Mouse (Mus musculus) erythroid progenitor cell, adult 5-6 weeks (primary cell): Measurements from ENCODE around the gene Slc22a3. TPM values are rescaled to one million over a fixed set of nuclear protein-coding genes. Genes with fewer than 3 reads are reported as not detected.

Experiments
- ATAC-seq: replicated peaks from 2 replicates; pipeline ENCODE4 v1.8.0; 2016; ENCODE audit warnings: moderate number of reproducible peaks, mild to moderate bottlenecking, moderate TSS enrichment, inconsistent platforms; ENCODE audit not compliant: poor library complexity, low FRiP score, severe bottlenecking
- total RNA-seq, 2 experiments: library from RNA; stranded (forward) in 1 of 2; stranded (reverse) in 1 of 2; fragments of 150-400 nt in 1 of 2; fragments of 186-747, 209-891 nt in 1 of 2; gene quantifications; 2 replicates each; pipeline versions ENCODE4 v1.2.3 to v1.2.4; 2015 to 2017; ENCODE audit warnings: low replicate concordance in 2 of 2

Gene Slc22a3
- total RNA-seq (2015; ENCODE audit: low replicate concordance) = 1.3 TPM in 1 of 2 replicates, not detected in the other
- 0.64 TPM in 1 of 2 replicates, not detected in the other for total RNA-seq (2017; ENCODE audit: low replicate concordance)

DNA sequence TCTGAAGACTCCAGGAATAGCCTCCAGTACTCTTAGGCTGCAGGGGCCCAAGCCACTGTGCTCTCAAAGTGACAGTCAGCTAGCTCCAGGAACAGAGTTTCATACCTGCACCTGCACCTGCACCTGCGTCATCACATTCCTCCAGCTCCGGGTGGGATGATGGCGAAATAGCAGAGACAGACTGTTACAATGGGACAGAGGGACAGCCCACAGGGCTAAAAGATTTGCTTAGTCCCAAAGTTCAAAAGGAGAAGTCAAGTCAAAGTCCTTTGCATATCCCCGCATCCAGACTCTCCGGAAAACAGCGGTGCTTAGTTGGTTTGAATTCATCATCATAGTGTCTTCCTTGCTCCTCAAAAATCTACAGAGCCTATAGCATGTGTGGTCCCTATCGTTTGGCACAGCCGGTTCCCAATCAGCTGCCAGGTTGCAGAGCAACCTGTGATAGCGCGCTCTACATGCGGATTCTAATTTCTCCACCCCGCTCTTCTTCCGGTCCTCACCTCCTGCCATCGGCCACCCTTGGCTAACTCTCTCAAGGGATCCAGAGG, at the start of gene Slc22a3:
Slc22a3 (minus strand) TSS at position 51 of the 551 bp plus-strand sequence.
- no peak for ATAC-seq

DNA sequence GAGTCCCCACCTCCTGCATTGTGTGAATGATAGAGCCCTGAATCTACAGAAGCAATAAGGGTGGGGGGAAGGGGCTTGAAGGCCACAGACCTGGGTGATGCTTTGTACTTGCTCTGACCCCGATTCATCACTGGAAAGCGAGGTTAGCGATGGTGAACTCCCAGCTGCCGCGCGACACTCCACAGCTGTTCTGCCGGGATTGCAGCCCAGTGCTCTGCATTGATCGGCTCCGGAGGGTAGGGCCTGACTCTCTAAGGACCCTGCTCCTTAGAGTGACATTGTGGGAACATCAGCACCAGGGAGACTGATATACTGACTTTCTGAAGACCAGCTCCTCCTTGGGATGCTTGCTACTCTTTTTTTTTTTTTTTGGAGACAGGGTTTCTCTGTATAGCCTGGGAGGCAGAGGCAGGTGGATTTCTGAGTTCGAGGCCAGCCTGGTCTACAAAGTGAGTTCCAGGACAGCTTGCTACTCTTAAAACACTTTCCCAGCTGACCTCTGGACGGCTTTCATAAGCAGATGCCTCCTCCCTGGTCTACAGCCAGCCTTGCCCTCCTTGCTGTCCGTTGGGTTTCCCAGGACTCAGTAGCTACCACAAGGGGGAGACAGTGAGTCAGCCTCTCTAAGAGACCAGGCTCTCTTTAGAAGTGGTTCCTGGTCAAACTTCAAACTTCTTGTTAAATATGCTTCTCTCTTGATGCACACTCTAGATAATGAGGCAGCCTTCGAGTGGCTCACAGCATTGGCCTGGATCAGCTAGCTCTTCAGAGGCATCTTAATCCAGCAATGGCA, 27.0 kb upstream of the Slc22a3 start:
- ATAC-seq = peak; percentile 62; the same call in 1 of the 2 replicates

DNA sequence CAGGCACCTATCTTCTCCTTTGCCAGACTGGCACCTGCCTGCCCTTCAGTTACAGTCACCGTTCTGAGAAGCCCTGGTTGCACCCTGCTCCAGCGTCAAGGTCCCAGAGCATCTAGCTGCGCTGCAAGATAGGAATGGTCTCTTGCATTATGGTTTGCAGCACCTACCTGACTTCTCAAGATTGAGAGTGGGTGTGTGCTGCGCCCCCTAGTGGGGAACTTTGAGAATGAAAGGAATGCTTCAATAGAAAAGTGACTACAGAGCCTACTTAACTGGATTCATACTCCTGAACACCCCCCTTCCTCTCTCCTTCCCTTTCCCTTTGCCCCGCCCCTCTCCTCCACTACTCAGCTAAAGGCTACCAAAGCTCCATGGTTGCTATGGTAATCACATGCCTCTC, 24.6 kb upstream of the Slc22a3 start:
- no peak for ATAC-seq

DNA sequence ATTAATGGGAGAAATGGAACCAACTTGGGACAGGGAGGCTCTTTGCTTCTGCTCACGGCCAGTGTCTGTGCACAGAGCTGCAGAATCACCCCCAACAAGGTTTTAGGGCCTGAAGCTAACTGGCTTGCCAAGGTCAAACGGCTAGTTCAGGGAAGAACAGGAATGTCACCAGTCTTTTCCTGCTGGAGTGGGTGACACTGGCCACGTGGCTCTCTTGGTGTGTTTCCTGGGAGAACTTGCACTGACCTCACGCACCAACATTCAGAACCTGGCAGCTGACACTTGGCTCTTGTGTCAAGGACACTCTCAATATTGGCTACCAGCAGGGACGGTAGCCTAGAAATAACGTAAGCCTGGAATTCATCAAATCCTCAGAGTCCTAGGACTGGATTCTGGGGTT, 22.6 kb upstream of the Slc22a3 start:
- no peak for ATAC-seq

DNA sequence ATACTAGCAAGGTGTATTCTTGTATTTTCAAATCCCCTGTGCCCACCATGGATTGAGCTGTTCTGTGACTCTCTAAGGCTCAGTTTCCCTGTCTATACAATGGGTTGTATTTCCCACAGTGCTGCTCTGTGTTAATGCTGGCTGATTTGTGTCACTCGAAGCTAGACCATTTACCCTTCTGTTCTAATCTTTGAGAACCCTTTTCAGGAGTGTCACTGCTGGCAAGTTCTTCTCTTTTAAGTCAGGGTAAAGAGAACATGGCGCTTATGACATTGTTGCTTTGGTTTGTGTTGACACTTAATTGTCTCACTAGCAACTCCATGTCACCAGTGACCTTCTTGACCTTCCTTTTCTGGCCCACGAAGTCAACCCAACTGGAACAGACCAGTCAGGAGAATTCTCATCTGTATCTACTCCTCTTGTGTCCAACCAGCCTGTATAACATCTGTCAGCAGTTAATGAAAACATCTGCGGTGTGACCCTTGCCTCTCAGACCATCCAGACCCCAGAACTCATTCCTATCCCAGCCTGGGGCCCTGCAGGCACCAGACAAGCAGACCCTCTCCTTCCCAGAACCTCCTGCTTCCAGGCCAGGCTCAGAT, 22.0 kb upstream of the Slc22a3 start:
- no peak for ATAC-seq

DNA sequence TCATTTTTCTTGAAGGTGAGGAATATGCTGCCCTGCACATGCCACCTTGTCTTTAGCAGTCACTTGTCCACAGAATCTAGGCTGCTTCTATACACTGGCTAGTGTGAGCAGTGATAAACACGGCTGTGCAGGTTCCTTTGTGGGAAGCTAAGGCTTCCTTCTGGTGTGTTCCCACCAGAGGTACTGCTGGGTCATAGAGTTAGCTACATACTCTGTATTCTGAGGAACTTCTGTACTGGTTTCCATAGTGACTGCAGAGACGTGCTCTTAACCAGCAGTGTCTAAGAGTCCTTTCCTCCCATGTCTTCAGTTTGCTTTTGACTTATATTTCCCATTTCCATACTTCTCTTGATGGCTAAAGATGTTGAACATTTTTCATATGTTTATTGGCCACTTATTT, 11.6 kb upstream of the Slc22a3 start:
- ATAC-seq = no peak

DNA sequence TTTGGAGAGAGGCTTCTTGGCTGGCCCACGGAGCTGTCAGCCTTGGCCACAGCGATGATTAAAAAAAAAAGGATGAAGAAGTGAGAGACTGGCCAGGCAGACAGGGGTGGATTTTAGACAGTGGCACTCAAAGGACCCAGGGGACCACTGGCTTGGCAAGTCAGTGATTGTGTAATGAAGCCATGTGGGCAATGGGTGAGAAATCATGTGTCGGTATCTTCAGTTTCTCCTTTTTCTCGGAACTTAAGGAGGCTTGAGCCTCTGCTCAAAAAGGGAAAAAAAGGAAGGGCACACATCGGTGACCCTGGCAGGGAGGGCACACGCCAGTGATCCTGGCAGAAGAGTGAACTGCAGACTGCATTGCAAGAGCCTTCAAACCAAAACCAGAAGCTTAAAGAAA, 10.7 kb upstream of the Slc22a3 start:
- no peak for ATAC-seq

DNA sequence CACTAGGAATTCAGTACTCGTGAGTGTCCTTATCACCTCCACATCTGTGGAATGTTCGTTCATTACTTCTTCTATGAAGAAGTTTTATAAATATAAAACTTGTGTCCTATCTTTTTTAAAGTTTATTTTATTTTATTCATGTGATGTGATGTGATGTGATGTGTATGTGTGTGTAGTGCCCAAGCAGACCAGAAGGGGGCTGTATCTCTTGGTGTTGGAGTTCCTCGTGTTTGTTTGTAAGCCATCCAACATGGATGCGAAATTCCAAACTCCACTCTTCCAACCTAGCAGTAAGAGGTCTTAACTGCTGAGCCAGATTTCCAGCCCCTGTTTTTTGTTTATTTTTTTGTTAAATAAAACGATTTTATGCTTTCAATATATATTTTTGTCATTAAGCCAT, 6.5 kb upstream of the Slc22a3 start:
- ATAC-seq = no peak

DNA sequence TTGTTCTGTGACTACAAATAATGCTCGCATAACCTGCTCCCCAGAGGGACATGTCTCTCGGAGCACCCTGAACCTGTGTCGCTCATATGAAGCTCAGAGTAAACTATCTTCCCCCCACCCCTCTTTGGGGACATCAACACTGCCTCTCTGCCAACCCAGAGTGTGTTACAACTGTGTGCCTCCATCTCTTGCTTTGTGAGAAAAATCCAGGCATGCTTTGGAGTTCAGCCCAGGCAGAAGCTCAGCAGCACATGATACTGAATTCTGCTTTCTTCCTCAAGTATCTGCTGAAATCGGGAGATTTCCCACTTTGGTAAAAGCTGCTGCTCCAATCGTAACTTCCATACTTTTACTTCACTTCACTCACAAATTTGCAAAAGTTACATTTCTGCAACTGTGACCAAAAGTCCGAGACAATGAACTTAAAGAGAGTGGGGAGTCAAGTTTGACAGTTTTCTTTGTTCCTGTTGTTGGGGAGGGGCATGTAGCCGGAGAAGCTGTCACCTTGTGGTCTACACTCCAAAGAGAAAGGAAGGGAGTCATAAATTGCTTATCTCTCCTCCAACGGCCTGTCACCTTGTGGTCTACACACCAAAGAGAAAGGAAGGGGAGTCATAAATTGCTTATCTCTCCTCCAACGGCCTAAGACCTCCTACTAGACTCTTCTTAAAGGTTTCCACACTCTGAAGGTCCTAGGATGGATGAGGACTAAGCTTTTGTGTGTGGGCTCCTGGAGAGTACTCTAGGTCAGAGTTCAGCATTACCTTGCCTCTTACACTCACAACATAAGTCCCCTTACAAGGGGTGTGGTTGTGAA, 5.8 kb upstream of the Slc22a3 start:
- no peak for ATAC-seq

DNA sequence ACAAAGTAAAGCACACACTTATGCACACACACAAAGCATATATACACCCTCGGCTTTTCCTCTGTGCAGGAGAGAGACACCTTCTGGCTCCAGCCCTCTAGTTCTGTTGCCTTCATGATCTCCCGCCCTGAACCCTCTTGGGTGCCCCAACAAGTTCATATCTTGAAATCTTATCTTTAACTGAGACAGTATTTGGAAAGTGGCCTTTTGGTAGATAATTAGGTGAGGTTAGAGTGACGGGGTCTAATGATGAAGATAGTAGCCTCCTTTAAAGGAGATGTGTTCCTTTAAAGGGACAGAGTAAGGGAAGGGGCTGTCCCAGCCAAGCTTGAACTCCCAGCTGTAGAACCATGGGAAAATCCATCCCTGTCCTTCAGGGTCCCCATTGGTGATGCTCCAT, 3.7 kb upstream of the Slc22a3 start:
- ATAC-seq = no peak

DNA sequence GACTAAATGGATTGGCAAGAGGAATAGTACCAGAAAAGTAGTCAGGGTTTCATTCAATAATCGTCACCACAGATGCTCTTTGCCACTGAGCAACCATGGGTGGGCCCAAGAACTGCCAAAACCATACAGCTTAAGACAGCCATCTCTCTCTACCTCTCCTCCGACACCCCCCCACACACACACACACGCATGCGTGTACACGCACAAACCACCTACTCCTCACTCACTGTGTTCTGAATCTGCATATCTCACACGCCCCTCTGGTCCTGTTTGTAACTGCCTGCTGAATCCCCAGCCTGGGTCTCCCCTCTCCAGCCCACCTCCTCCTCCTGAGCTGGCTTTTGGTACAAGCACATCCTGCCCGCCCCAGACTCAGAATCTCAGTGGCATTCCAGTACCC, 872 bp upstream of the Slc22a3 start:
- no peak for ATAC-seq

DNA sequence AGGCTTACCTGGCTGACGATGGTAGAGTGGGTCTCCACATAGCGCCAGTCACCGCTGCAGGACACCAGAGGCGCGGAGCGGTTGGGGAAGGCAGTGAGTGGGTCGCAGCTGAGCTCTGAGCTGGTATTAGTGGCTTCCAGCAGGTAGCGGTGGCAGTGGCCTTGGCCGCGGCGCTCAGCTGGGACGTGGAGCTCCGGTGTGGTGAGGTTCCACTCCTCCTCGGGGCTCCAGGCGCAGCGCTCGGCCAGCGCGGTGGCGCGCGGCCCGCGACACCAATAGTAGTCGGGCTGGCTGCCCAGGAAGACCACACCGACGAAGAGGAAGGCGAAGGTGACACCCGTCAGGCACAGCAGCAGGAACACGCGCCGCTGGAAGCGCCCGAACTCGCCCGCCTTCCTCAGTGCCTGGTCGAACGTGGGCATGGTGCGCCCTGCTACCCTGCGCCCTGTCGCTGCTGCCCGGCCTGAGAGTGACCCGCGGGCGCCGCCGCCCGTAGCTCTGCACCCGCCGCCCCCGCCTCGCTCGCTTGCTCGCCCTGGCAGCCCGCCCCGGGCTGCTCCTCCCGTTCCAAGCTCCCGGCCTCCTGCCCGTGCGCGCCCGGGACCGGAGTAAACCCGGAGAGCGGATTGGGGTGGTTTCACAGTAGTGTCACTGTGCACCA, 471 bp downstream of the Slc22a3 start:
- ATAC-seq = no peak

DNA sequence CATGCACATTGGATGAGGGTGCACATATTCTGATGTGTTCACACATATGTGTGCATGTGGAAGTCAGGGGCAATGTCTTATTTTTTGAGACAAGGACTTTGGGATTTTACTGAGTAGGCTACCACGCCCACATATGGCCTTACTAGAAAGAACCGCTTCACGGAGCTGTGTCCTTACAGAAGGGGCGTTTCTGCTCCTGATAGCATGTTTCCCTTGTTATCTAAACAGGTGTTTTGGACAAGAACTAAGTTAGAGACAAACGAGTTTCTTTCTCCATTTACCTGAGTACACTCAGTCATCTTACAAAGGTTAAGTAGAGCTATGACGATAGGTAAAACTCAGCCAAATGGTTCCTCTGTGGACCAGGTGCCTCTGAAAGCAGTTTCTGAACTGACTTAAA, 1.8 kb downstream of the Slc22a3 start:
- ATAC-seq = no peak

DNA sequence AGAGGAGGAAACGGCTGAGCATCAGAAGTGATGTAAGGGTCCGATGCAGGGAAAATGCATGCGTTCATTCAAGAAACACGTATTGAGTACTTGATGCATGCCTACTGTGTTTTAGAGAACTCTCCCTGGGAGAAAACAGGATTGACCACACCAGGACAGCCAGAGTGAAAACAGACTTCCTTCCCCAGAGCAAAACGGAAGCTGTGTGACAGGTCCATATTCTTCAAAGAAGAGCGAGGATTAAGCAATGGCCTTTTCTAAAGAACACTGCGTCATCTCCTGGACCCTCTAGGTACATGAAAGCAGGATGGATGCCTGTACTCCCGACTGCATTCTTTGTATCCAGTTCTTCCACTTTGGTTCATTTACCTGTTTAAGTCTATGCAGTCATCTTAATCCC, 8.1 kb downstream of the Slc22a3 start:
- ATAC-seq = no peak

DNA sequence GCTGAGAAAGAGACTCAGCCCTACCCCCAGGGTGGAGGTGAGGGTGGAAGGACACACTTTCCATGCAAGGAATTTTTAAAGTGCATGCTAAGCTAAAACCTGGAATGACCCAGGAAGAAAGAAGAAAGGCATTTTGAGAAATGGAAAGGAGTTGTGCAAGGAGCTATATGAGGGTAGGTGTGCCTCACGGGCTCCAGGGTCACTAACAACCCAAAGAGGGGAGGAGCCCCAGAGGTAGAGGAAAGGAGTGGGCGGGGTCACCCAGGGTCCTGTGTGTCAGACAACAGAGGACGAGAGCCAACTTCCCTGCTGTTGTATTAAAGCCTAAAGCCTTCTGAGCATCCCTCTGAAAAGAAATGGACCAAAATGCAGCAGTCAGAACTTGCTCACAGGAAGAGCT, 11.9 kb downstream of the Slc22a3 start:
- ATAC-seq = no peak

DNA sequence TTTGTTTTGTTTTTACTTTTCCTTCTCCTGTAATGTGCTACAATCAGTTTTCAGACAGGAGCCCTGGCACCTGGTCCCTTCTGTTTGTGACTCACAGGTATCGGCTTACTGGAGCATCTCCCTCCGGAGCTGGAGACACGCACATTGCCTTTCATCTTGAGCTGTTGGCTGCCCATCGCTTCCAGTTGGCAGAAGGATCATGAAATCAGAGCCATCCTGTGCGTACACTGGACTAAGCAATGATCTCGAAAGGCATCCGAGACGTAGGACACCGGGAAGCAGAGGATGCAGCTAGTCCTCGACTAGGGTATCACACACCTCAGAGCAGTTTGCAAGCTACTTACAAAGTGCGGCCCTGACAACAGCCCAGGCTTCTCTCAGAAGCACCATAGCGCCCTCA, 15.9 kb downstream of the Slc22a3 start:
- no peak for ATAC-seq

DNA sequence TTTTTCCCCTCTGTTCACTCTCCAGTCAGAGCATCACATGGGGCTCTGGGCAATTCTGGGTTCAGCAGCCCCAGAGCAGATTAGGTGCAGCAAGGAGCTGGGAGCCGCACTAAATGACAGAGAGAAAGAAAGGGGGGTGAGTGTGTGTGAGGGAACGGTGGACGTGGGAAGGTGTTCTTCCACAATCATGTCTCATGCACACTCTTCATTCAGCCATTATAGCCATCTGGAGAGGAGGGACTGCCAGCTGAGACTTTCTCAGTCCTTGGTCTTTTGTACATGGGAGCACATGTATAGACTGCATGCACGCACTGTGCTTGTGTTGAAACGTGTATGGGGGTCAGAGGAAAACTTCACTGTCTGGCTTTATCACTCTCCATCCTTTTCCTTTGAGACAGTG, 17.6 kb downstream of the Slc22a3 start:
- no peak for ATAC-seq

DNA sequence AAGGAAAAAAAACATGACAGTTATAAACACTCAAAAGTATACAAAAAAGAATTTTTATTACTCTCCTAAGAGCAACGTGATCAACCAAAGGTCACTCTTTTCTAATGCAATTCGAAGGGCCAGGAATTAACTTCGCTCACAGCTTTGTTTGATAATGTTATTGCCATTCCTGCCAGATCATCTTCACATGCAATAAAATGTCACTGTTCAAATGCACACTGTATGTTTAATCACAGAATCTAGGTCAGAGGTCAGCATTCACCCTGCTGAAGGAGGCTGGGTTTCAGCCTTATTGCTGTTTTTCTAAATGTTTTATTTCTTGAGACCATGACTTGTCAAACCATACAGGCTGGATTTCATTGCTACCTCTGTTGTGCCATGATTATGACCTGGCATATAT, 21.8 kb downstream of the Slc22a3 start:
- ATAC-seq = no peak

DNA sequence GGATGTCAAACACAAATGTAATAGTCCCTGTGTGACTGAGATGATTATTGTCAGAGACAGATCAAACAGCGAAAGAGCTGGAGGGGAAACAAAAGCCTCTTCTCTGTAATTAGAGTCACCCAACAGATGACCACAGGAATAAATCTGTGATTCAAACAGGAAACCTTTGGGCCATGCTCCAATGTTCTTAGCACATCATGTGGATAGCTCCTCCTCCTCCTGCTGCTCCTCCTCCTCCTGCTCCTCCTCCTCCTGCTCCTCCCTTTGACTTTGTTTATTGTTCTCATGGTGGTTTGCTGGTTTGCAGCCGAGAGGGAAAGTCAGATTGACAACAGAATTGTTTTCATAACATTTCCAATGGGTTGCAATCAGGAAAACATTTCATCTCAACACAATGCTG, 28.1 kb downstream of the Slc22a3 start:
- ATAC-seq = no peak

DNA sequence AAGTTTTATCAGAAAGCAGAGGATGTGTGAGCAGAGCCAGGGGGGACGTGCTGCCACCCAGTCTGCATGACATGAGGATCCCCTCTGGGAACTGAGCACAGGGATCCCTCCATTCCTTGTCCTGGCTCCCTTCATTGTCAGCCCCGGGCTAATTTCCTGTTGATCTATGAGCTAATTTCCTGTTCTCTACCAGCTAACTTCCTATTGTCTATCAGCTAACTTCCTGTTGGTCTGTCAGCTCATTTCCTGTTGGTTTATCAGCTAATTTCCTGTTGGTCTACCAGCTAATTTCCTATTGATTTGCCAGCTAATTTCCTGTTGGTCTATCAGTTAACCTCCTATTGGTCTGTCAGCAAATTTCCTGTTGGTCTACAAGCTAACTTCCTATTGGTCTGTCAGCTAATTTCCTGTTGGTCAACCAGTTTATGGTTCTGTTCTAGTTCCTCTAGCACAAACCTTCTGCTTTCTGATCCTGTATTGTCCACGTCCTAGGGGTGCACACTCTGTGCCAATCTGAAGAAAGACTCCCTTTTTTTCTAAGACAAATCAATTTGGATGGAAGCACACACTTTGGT, 32.9 kb downstream of the Slc22a3 start:
- no peak for ATAC-seq
